18 mouse cellular contexts compared by ENCODE assay signal in the genomic region with DNA sequence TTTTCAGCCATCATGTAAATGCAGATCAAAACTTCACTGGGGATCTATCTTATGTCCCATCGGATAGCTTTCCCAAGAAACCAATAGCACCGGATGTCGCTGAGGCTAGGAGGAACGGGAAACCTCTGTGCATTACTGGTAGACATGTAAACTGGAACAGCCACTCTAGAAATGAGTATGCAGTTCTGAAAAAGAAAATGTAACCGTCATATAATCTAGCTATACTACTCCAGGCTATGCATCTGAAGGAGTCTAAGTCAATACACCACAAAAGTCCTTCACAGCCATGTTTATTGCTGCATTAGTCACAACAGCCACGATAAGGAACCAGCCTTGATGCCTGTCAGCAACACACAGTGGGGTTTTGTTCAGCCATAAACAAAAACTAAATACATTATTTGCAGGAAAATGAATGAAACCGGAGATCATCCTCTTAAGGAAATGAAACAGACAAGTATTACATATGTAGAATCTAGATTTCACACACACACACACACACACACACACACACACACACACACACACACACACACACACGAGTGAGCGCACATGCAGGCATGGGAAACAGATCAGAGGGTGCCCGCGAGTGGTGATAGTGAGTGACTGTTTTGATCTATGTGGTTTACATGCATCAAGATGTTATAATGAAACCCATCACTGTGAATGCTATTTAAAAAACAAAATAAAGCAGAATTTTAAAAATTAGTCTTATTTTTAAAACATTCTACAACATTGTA. TPM values are rescaled to one million over a fixed set of nuclear protein-coding genes. Genes with fewer than 3 reads are reported as not detected.
"Had no signal": no experiment of that assay in that cellular context is flagged by ENCODE, and none has a peak within 500 bp of the region (broad histone marks: within the 10 kb centered on the region; RNA-seq: fewer than 3 reads in every experiment).

No protein-coding gene starts in this region.

- H3K36me3 ChIP-seq: limb, embryonic 15.5 days; liver, embryonic 12.5 days; neural tube, embryonic 15.5 days had no signal

- H3K4me3 ChIP-seq: limb, embryonic 15.5 days; liver, embryonic 12.5 days; neural tube, embryonic 15.5 days had no signal

- DNase-seq: kidney, adult 8-10 months; kidney, postnatal 36 days; layer of hippocampus, adult 9-11 months; layer of hippocampus, postnatal 36 days; lung, embryonic 14.5 days; lung, postnatal 10 days; lung, postnatal 4 days; right cerebral cortex, postnatal 4 days; spleen, adult 18-20 months had no signal

- H3K27me3 ChIP-seq: limb, embryonic 15.5 days; neural tube, embryonic 15.5 days had no signal

- H3K4me1 ChIP-seq: limb, embryonic 15.5 days; liver, embryonic 12.5 days; neural tube, embryonic 15.5 days had no signal

- H3K9ac ChIP-seq: limb, embryonic 15.5 days; liver, embryonic 12.5 days; lung, embryonic 14.5 days; neural tube, embryonic 15.5 days had no signal

- H3K9me3 ChIP-seq: limb, embryonic 15.5 days; liver, embryonic 12.5 days; neural tube, embryonic 15.5 days had no signal

- H3K27ac ChIP-seq: kidney, postnatal 0 days; limb, embryonic 15.5 days; liver, embryonic 12.5 days; neural tube, embryonic 15.5 days had no signal

- ATAC-seq: intestine, postnatal 0 days; liver, embryonic 12.5 days; midbrain, embryonic 16.5 days had no signal

- H3K4me2 ChIP-seq: limb, embryonic 15.5 days; liver, embryonic 12.5 days; lung, embryonic 14.5 days; midbrain, embryonic 11.5 days; neural tube, embryonic 15.5 days had no signal

RNA-seq across cellular contexts. Expression of a gene that starts 16.1 kb away (rescaled TPM):
- polyA plus RNA-seq: limb, embryonic 11.5 days; liver, embryonic 12.5 days; neural tube, embryonic 11.5 days had no signal
